In genomic region chr9:15844936-15845335, GRCm38 (mm10) we compare ENCODE assay signal across 19 mouse cellular contexts. TPM values are rescaled to one million over a fixed set of nuclear protein-coding genes. Genes with fewer than 3 reads are reported as not detected.
"Had no signal": no experiment of that assay in that cellular context is flagged by ENCODE, and none has a peak within 500 bp of the region (broad histone marks: within the 10 kb centered on the region; RNA-seq: fewer than 3 reads in every experiment).

No protein-coding gene starts in this region.

RNA-seq across cellular contexts. Expression of gene Mtnr1b, which starts 29.4 kb away (rescaled TPM):
- total RNA-seq: megakaryocyte, adult 5-6 weeks; megakaryocyte-erythroid progenitor cell, adult 5-6 weeks had no signal
- polyA plus RNA-seq: liver, embryonic 16.5 days; lung, embryonic 15.5 days; lung, postnatal 0 days; midbrain, embryonic 10.5 days; midbrain, embryonic 12.5 days; midbrain, embryonic 14.5 days; midbrain, embryonic 16.5 days; myocyte; neural tube, embryonic 11.5 days; neural tube, embryonic 13.5 days; neural tube, embryonic 15.5 days; spleen, adult 2 months; stomach, embryonic 15.5 days; stomach, postnatal 0 days; testis, adult 2 months; thymus, adult 2 months; urinary bladder, adult 2 months had no signal
